Mouse (Mus musculus) C2C12 (cell line): Measurements from ENCODE around the gene Tmem51. TPM values are rescaled to one million over a fixed set of nuclear protein-coding genes. Genes with fewer than 3 reads are reported as not detected.
"Not testable (repeated sequence)": the region's sequence is repeated elsewhere in the genome, so short reads cannot be mapped to it uniquely, and the experiment has no call there.

ENCODE experiments used
- H3K27me3 ChIP-seq: one replicate; pipeline ENCODE4 v1.6.1; 2011; ENCODE audit not compliant: control insufficient read depth, insufficient read depth, insufficient read length
- H3K36me3 ChIP-seq: one replicate; pipeline ENCODE4 v1.6.1; 2011; ENCODE audit not compliant: control insufficient read depth, insufficient read depth
- H3K4me3 ChIP-seq: one replicate; pipeline ENCODE4 v1.5.1; 2011; ENCODE audit warnings: mild to moderate bottlenecking, control low read depth; ENCODE audit not compliant: poor library complexity, insufficient read depth, severe bottlenecking
- H3K79me2 ChIP-seq: one replicate; pipeline ENCODE4 v1.6.1; 2011; ENCODE audit not compliant: control insufficient read depth, insufficient read depth
- H3K79me3 ChIP-seq: one replicate; pipeline ENCODE4 v1.6.1; 2011; ENCODE audit warnings: low read depth, control low read depth
- H3ac ChIP-seq: one replicate; pipeline ENCODE3; 2011; ENCODE audit warnings: low read depth; ENCODE audit not compliant: control insufficient read depth, insufficient read length
- CEBPB ChIP-seq: IDR thresholded peaks from one replicate; pipeline ENCODE4 v1.6.1; 2011; ENCODE audit warnings: low read depth, mild to moderate bottlenecking, control low read depth, moderate library complexity
- CTCF ChIP-seq: IDR thresholded peaks from one replicate; pipeline ENCODE4 v1.5.1; 2011; ENCODE audit not compliant: control insufficient read depth, insufficient read depth, insufficient read length
- FOSL1 ChIP-seq: IDR thresholded peaks from one replicate; pipeline ENCODE4 v1.8.0; 2011; ENCODE audit warnings: mild to moderate bottlenecking, low read length; ENCODE audit not compliant: poor library complexity, insufficient read depth, severe bottlenecking
- MAX ChIP-seq: IDR thresholded peaks from one replicate; pipeline ENCODE4 v1.6.1; 2011; ENCODE audit warnings: mild to moderate bottlenecking, control low read depth
- MYOD1 ChIP-seq: IDR thresholded peaks from one replicate; pipeline ENCODE4 v1.6.1; 2011; ENCODE audit warnings: low read depth; ENCODE audit not compliant: control insufficient read depth, insufficient read length
- MYOG ChIP-seq: IDR thresholded peaks from one replicate; pipeline ENCODE4 v1.6.1; 2011; ENCODE audit not compliant: control insufficient read depth, insufficient read length; ENCODE audit errors: extremely low read depth
- USF1 ChIP-seq: IDR thresholded peaks from one replicate; pipeline ENCODE4 v1.6.1; 2011; ENCODE audit warnings: low read depth, mild to moderate bottlenecking, control low read depth, moderate library complexity
- polyA plus RNA-seq: library from polyadenylated mRNA; unstranded; fragments of >200 nt; fragmentation: generic; extraction: Trizol; gene quantifications from one replicate; pipeline ENCODE4 v1.2.1, GENCODE M21; 2012; ENCODE audit warnings: missing spikeins

Gene Tmem51
- polyA plus RNA-seq, 1 experiment, result not detected

DNA sequence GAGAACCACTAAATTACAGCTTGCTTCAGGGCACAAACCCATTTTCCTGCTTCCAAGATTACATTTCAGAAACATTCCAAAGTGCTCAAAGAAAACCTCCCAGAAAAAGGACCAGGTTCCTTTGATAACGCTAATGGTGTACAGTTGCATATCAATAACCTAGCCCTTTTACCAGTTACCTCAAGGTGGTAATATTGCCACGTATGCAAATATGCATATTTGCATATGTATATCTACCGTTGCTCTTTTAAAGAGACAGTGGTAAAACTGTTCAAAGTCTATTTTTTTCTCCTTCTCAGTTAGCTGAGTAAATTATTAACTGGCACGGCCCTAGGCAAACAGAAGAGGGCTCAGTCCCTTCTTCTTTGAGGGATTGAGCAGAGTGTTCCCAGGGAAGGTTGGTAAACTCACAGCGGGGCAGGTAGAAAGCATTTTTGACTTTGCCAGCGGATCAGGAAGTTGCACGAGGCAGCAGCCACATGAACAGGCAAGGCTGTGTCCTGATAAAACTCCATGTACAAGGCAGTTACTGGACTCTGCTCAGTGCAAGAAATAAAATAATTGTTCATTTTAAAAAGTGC, 84.5 kb downstream of the Tmem51 start:
- Histone ChIP-seq H3K4me3 (no peak overlapping the region), H3K79me2 (no peaks in the 10 kb centered on the region), H3K27me3 (no peaks in the 10 kb centered on the region), H3ac (no peak overlapping the region), H3K79me3 (no peaks in the 10 kb centered on the region), H3K36me3 (no peaks in the 10 kb centered on the region)
- TF ChIP-seq USF1 (no peak), MYOG (no peak), MAX (no peak), CTCF (no peak), MYOD1 (no peak), FOSL1 (no peak), CEBPB (no peak)

DNA sequence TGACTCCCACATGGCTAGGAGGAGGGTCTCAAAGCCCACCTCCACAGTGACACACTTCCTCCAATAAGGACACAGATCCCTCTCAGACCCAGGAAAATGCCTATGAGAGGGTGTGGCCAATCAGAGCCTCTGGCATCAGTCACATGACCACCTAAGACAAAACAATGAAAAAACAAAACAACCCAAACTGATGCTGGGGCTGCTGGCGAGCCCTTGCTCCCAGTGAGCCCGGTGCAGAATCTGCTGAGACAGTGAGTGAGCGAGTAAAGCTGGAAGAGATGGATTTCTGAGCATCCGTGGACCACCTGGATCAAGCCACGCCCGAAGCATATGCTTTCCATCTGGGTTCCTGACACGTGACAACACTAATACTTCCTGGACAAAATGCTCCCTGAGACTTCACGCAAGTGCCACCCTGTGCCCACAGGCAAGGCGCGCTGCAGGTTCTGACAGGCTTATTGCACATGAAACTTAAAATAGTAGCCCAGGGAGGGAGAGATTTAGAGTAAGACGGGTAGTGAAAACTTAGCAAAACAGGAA, 85.8 kb downstream of the Tmem51 start:
- no peaks in the 10 kb centered on the region for H3K36me3 ChIP-seq
- no peak overlapping the region for H3ac ChIP-seq
- no peak overlapping the region for H3K4me3 ChIP-seq
- H3K79me2 ChIP-seq, result no peaks in the 10 kb centered on the region
- TF ChIP-seq CEBPB (no peak), MYOD1 (no peak), MYOG (no peak), USF1 (no peak), FOSL1 (no peak), MAX (no peak), CTCF (no peak)
- H3K79me3 ChIP-seq, result no peaks in the 10 kb centered on the region
- no peaks in the 10 kb centered on the region for H3K27me3 ChIP-seq

DNA sequence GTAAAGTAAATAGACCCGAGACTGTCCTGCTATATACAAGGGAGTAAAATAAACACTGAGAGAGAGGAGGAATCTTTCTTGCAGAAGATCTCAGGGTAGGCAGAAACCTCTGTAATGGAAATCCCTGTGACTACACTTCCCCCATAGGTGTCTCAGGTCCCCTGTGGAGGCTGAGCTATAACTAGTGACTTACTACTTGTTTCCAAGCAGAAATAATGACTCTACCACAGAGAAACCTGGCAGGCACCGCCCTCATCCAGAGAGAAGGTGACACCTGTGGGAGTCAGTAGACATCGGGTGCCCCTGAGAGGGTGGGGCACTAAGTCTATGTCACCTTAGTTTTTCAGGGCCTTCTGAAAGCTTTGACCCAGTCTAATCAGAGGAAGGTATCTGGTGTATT, 87.2 kb downstream of the Tmem51 start:
- no peaks in the 10 kb centered on the region for H3K79me3 ChIP-seq
- H3K79me2 ChIP-seq, result no peaks in the 10 kb centered on the region
- H3K36me3 ChIP-seq, result no peaks in the 10 kb centered on the region
- TF ChIP-seq MYOD1 (no peak), CEBPB (no peak)
- H3K4me3 ChIP-seq, result no peak overlapping the region
- H3K27me3 ChIP-seq, result no peaks in the 10 kb centered on the region
- H3ac ChIP-seq, result no peak overlapping the region

DNA sequence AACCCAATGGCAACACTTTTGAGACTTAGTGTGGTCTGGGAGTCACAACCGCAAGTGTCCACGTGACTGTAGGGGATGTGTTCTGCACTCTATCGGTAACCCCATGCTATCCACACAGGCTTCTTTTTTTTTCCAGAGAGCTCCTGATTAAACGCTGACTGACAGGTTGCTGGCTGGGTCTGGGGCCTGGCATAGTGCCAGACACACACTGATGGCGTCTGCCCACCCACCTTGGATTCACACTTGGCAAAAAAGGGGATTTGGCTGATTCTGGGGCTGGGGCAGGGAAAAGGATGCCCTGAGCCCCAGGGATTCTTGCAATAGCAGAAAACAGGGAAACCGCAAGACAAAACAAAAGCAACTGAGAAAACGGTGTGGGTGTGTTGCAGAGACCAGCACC, 88.0 kb downstream of the Tmem51 start:
- no peaks in the 10 kb centered on the region for H3K79me3 ChIP-seq
- peaks cover 4% of the 10 kb centered on the region for H3K27me3 ChIP-seq
- no peaks in the 10 kb centered on the region for H3K36me3 ChIP-seq
- no peak overlapping the region for H3K4me3 ChIP-seq
- no peaks in the 10 kb centered on the region for H3K79me2 ChIP-seq
- H3ac ChIP-seq, result no peak overlapping the region
- TF ChIP-seq MYOD1 (no peak), CTCF (no peak), FOSL1 (no peak), MAX (no peak), CEBPB (no peak), MYOG (no peak), USF1 (no peak)

DNA sequence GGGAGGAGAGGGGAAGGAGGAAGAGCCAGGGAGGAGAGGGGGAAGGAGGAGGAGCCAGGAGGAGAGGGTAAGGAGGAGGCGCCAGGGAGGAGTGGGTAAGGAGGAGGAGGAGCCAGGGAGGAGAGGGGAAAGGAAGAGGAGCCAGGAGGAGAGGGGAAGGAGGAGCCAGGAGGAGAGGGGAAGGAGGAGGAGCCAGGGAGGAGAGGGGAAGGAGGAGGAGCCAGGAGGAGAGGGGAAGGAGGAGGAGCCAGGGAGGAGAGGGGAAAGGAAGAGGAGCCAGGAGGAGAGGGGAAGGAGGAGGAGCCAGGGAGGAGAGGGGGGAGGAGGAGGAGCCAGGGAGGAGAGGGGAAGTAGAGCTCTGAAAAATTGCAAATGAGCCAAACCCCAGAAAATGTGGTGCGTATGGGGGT, 90.0 kb downstream of the Tmem51 start:
- not testable (repeated sequence) for H3ac ChIP-seq, H3K79me2 ChIP-seq, H3K79me3 ChIP-seq, H3K36me3 ChIP-seq, H3K4me3 ChIP-seq
- peaks cover 10% of the 10 kb centered on the region for H3K27me3 ChIP-seq

DNA sequence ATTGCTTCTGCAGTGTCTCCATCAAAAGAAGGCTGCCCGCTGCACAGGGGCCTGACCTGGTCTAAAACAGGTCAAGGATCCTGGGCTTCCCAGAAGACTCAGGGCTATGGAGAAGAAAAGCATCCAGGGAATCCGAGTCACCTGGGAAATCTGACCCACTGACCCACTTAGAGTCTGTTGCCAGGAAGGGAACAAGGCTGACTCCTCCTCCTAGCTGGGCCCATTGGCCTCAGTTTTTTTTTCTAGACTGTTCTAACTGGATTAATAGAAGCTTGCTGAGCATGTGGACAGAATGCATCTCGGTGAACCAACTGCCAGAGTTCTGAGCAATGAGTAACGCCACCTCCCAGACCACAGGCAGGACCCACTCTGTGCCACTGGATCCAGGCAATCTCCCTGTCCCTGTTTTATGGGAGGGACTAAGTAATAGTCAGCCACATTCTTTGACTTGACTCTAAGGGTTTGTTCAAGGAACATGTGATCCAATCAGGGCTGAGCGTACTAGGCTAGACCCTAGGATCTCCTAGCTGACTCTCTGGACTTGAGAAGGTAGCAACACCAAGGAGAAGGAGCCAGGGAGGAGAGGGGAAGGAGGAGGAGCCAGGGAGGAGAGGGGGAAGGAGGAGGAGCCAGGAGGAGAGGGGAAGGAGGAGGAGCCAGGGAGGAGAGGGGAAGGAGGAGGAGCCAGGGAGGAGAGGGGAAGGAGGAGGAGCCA, 90.6 kb downstream of the Tmem51 start:
- Histone ChIP-seq H3K27me3 (peaks cover 10% of the 10 kb centered on the region), H3K4me3 (no peak overlapping the region), H3ac (no peak overlapping the region), H3K79me3 (no peaks in the 10 kb centered on the region), H3K36me3 (no peaks in the 10 kb centered on the region), H3K79me2 (no peaks in the 10 kb centered on the region)
- TF ChIP-seq FOSL1 (no peak), MYOG (no peak), MYOD1 (no peak), CEBPB (no peak)
